Mouse (Mus musculus): Measurements from ENCODE around the gene Taf11. TPM values are rescaled to one million over a fixed set of nuclear protein-coding genes. Genes with fewer than 3 reads are reported as not detected.

Gene Taf11
- polyA plus RNA-seq, 1 experiment: 6.6 TPM

- WGBS: 86% methylated on average over 4 of the region's 4 CpGs
- no peaks in the 10 kb centered on the region for H3K27me3 ChIP-seq (ENCODE audit: control insufficient read depth, insufficient read depth, low read length)
These were observed 27.5 kb upstream of the Taf11 start for GRCm38 (mm10) chr17:27937054-27937615.

GRCm38 (mm10) chr17:27935091-27935490 lies 25.4 kb upstream of the Taf11 start:
- 70% methylated on average over 3 of the region's 3 CpGs for WGBS
- H3K27ac ChIP-seq (ENCODE audit: insufficient read depth, low read length): no peak overlapping the region
- no peak for DNase-seq (ENCODE audit: low read depth in 1 of 2, low spot score in 2 of 2)

More at GRCm38 (mm10) chr17:27937054-27937615, 27.5 kb upstream of the Taf11 start:
- H3K36me3 ChIP-seq (ENCODE audit: control insufficient read depth, insufficient read depth, low read length): no peaks in the 10 kb centered on the region
- DNase-seq (ENCODE audit: low read depth in 1 of 2, low spot score in 2 of 2): no peak
- H3K4me3 ChIP-seq (ENCODE audit: extremely low read depth, insufficient read depth, insufficient read length): no peak overlapping the region
- no peaks in the 10 kb centered on the region for H3K4me1 ChIP-seq (ENCODE audit: control insufficient read depth, insufficient read depth, insufficient read length)
- H3K27ac ChIP-seq (ENCODE audit: insufficient read depth, low read length): no peak overlapping the region
- TF ChIP-seq CTCF (IDR thresholded peaks at IDR 0.05; ENCODE audit: extremely low read depth, insufficient read depth, insufficient read length, insufficient replicate concordance) (no peak), POLR2A (IDR thresholded peaks at IDR 0.05; ENCODE audit: low read depth, low read length) (no peak)

GRCm38 (mm10) chr17:27934136-27934910 lies 24.7 kb upstream of the Taf11 start:
- DNase-seq (ENCODE audit: low read depth in 1 of 2, low spot score in 2 of 2): no peak
- 94% methylated on average over 10 of the region's 10 CpGs for WGBS
- TF ChIP-seq CTCF (IDR thresholded peaks at IDR 0.05; ENCODE audit: extremely low read depth, insufficient read depth, insufficient read length, insufficient replicate concordance) (no peak), POLR2A (IDR thresholded peaks at IDR 0.05; ENCODE audit: low read depth, low read length) (no peak)
- Histone ChIP-seq H3K27ac (ENCODE audit: insufficient read depth, low read length) (no peak overlapping the region), H3K4me1 (ENCODE audit: control insufficient read depth, insufficient read depth, insufficient read length) (no peaks in the 10 kb centered on the region), H3K36me3 (ENCODE audit: control insufficient read depth, insufficient read depth, low read length) (no peaks in the 10 kb centered on the region), H3K27me3 (ENCODE audit: control insufficient read depth, insufficient read depth, low read length) (no peaks in the 10 kb centered on the region), H3K4me3 (ENCODE audit: extremely low read depth, insufficient read depth, insufficient read length) (no peak overlapping the region)

More at GRCm38 (mm10) chr17:27935091-27935490, 25.4 kb upstream of the Taf11 start:
- TF ChIP-seq CTCF (IDR thresholded peaks at IDR 0.05; ENCODE audit: extremely low read depth, insufficient read depth, insufficient read length, insufficient replicate concordance) (no peak), POLR2A (IDR thresholded peaks at IDR 0.05; ENCODE audit: low read depth, low read length) (no peak)
- H3K4me1 ChIP-seq (ENCODE audit: control insufficient read depth, insufficient read depth, insufficient read length): no peaks in the 10 kb centered on the region
- no peaks in the 10 kb centered on the region for H3K36me3 ChIP-seq (ENCODE audit: control insufficient read depth, insufficient read depth, low read length)
- no peaks in the 10 kb centered on the region for H3K27me3 ChIP-seq (ENCODE audit: control insufficient read depth, insufficient read depth, low read length)
- H3K4me3 ChIP-seq (ENCODE audit: extremely low read depth, insufficient read depth, insufficient read length): no peak overlapping the region

GRCm38 (mm10) chr17:27931826-27932225 lies 22.2 kb upstream of the Taf11 start:
- Histone ChIP-seq H3K27me3 (ENCODE audit: control insufficient read depth, insufficient read depth, low read length) (no peaks in the 10 kb centered on the region), H3K4me1 (ENCODE audit: control insufficient read depth, insufficient read depth, insufficient read length) (no peaks in the 10 kb centered on the region), H3K4me3 (ENCODE audit: extremely low read depth, insufficient read depth, insufficient read length) (no peak overlapping the region), H3K36me3 (ENCODE audit: control insufficient read depth, insufficient read depth, low read length) (no peaks in the 10 kb centered on the region), H3K27ac (ENCODE audit: insufficient read depth, low read length) (no peak overlapping the region)
- WGBS: 80% methylated on average over 4 of the region's 4 CpGs
- TF ChIP-seq CTCF (IDR thresholded peaks at IDR 0.05; ENCODE audit: extremely low read depth, insufficient read depth, insufficient read length, insufficient replicate concordance) (no peak), POLR2A (IDR thresholded peaks at IDR 0.05; ENCODE audit: low read depth, low read length) (no peak)
- DNase-seq (ENCODE audit: low read depth in 1 of 2, low spot score in 2 of 2): no peak

GRCm38 (mm10) chr17:27930291-27930690 lies 20.6 kb upstream of the Taf11 start:
- no peak for TF ChIP-seq CTCF (IDR thresholded peaks at IDR 0.05; ENCODE audit: extremely low read depth, insufficient read depth, insufficient read length, insufficient replicate concordance)
- TF ChIP-seq POLR2A (IDR thresholded peaks at IDR 0.05; ENCODE audit: low read depth, low read length): no peak
- H3K36me3 ChIP-seq (ENCODE audit: control insufficient read depth, insufficient read depth, low read length): no peaks in the 10 kb centered on the region
- H3K4me1 ChIP-seq (ENCODE audit: control insufficient read depth, insufficient read depth, insufficient read length): no peaks in the 10 kb centered on the region
- H3K27ac ChIP-seq (ENCODE audit: insufficient read depth, low read length): no peak overlapping the region
- WGBS: 87% methylated on average over 5 of the region's 5 CpGs
- no peaks in the 10 kb centered on the region for H3K27me3 ChIP-seq (ENCODE audit: control insufficient read depth, insufficient read depth, low read length)
- no peak for DNase-seq (ENCODE audit: low read depth in 1 of 2, low spot score in 2 of 2)
- H3K4me3 ChIP-seq (ENCODE audit: extremely low read depth, insufficient read depth, insufficient read length): no peak overlapping the region

- no peak for DNase-seq (ENCODE audit: low read depth in 1 of 2, low spot score in 2 of 2)
- H3K27ac ChIP-seq (ENCODE audit: insufficient read depth, low read length): no peak overlapping the region
- H3K27me3 ChIP-seq (ENCODE audit: control insufficient read depth, insufficient read depth, low read length): no peaks in the 10 kb centered on the region
- H3K4me3 ChIP-seq (ENCODE audit: extremely low read depth, insufficient read depth, insufficient read length): no peak overlapping the region
- TF ChIP-seq POLR2A (IDR thresholded peaks at IDR 0.05; ENCODE audit: low read depth, low read length) (no peak), CTCF (IDR thresholded peaks at IDR 0.05; ENCODE audit: extremely low read depth, insufficient read depth, insufficient read length, insufficient replicate concordance) (no peak)
- no peaks in the 10 kb centered on the region for H3K4me1 ChIP-seq (ENCODE audit: control insufficient read depth, insufficient read depth, insufficient read length)
- H3K36me3 ChIP-seq (ENCODE audit: control insufficient read depth, insufficient read depth, low read length): no peaks in the 10 kb centered on the region
- WGBS: 65% methylated on average over 7 of the region's 7 CpGs
These were observed 15.9 kb upstream of the Taf11 start for GRCm38 (mm10) chr17:27925504-27925903.

- Histone ChIP-seq H3K27ac (ENCODE audit: insufficient read depth, low read length) (no peak overlapping the region), H3K27me3 (ENCODE audit: control insufficient read depth, insufficient read depth, low read length) (no peaks in the 10 kb centered on the region), H3K4me3 (ENCODE audit: extremely low read depth, insufficient read depth, insufficient read length) (no peak overlapping the region), H3K4me1 (ENCODE audit: control insufficient read depth, insufficient read depth, insufficient read length) (no peaks in the 10 kb centered on the region), H3K36me3 (ENCODE audit: control insufficient read depth, insufficient read depth, low read length) (no peaks in the 10 kb centered on the region)
- DNase-seq (ENCODE audit: low read depth in 1 of 2, low spot score in 2 of 2): no peak
- TF ChIP-seq CTCF (IDR thresholded peaks at IDR 0.05; ENCODE audit: extremely low read depth, insufficient read depth, insufficient read length, insufficient replicate concordance): no peak
- TF ChIP-seq POLR2A (IDR thresholded peaks at IDR 0.05; ENCODE audit: low read depth, low read length): no peak
- WGBS: 85% methylated on average over 4 of the region's 4 CpGs
These were observed 15.4 kb upstream of the Taf11 start for GRCm38 (mm10) chr17:27925054-27925453.
